Mouse (Mus musculus): ENCODE data around the gene Ephb1.

Gene Ephb1

GRCm38 (mm10) chr9:102351721-102352120, 2.8 kb downstream of the Ephb1 start:
- DNase-seq = no peak

- DNase-seq = no peak
These were observed 3.3 kb downstream of the Ephb1 start for GRCm38 (mm10) chr9:102351221-102351620.

- DNase-seq = no peak
These were observed 3.8 kb downstream of the Ephb1 start for GRCm38 (mm10) chr9:102350696-102351095.

- no peak for DNase-seq
These were observed 4.4 kb downstream of the Ephb1 start for GRCm38 (mm10) chr9:102350076-102350475.

- no peak for DNase-seq
These were observed 7.7 kb downstream of the Ephb1 start for GRCm38 (mm10) chr9:102346801-102347200.

- no peak for DNase-seq
These were observed 9.0 kb downstream of the Ephb1 start for GRCm38 (mm10) chr9:102345474-102345873.

GRCm38 (mm10) chr9:102345047-102345446, 9.4 kb downstream of the Ephb1 start:
- no peak for DNase-seq

- DNase-seq = no peak
These were observed 10.2 kb downstream of the Ephb1 start for GRCm38 (mm10) chr9:102344086-102344930.

- no peak for DNase-seq
These were observed 11.4 kb downstream of the Ephb1 start for GRCm38 (mm10) chr9:102343061-102343460.

- peak; percentile 3 for DNase-seq
These were observed 12.5 kb downstream of the Ephb1 start for GRCm38 (mm10) chr9:102342026-102342425.

- peak; percentile 5 for DNase-seq
These were observed 13.7 kb downstream of the Ephb1 start for GRCm38 (mm10) chr9:102340768-102341167.

GRCm38 (mm10) chr9:102335571-102336282, 18.8 kb downstream of the Ephb1 start:
- DNase-seq = no peak

GRCm38 (mm10) chr9:102330266-102331060, 24.0 kb downstream of the Ephb1 start:
- no peak for DNase-seq

GRCm38 (mm10) chr9:102327625-102328150, 26.8 kb downstream of the Ephb1 start:
- DNase-seq = no peak

GRCm38 (mm10) chr9:102315436-102315835, 39.1 kb downstream of the Ephb1 start:
- DNase-seq = no peak

- no peak for DNase-seq
These were observed 39.7 kb downstream of the Ephb1 start for GRCm38 (mm10) chr9:102314795-102315194.

- DNase-seq = no peak
These were observed 44.1 kb downstream of the Ephb1 start for GRCm38 (mm10) chr9:102310431-102310830.

GRCm38 (mm10) chr9:102309278-102309677, 45.2 kb downstream of the Ephb1 start:
- DNase-seq = no peak

GRCm38 (mm10) chr9:102307656-102308055, 46.8 kb downstream of the Ephb1 start:
- no peak for DNase-seq

- peak; percentile 42 for DNase-seq
These were observed 47.7 kb downstream of the Ephb1 start for GRCm38 (mm10) chr9:102306645-102307415.

GRCm38 (mm10) chr9:102305432-102306100, 48.9 kb downstream of the Ephb1 start:
- peak; percentile 88 for DNase-seq

GRCm38 (mm10) chr9:102304796-102305195, 49.7 kb downstream of the Ephb1 start:
- no peak for DNase-seq
